Mouse (Mus musculus) retina, postnatal 7 days (tissue): Measurements from ENCODE around the gene B130006D01Rik.
A peak's percentile ranks its signal among the peaks of the same experiment; 100 is the strongest.

Experiments
- DNase-seq: peaks from one replicate; pipeline ENCODE4 v3.0.0-alpha.2; 2012; ENCODE audit warnings: low read depth, low spot score

B130006D01Rik gene

GRCm38 (mm10) chr11:95723287-95723686 lies at the start of gene B130006D01Rik:
TSS of gene B130006D01Rik (plus strand) at chr11:95723587.
- DNase-seq, result no peak

DNA sequence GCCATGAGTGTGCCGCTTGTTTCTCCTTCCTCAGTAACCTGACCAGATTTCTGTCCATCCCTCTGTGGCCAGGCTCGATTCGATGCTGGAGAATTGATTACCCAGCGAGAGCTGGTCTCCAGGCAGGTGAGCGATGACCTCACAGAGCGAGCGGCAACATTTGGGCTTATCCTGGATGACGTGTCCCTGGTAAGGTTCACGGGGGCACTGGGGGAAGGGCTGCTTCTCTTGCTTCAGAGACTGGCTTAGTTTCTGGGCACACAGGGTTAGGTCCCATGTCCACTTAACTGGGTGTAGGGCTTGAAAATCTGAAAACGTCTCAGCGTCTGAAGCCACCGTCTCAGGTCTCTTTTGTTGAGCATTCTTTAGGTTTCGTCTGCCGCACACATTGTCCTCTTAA lies 47.9 kb upstream of the B130006D01Rik start:
- DNase-seq, result no peak

GRCm38 (mm10) chr11:95676307-95676706 lies 47.1 kb upstream of the B130006D01Rik start:
- DNase-seq, result peak; percentile 57

DNA sequence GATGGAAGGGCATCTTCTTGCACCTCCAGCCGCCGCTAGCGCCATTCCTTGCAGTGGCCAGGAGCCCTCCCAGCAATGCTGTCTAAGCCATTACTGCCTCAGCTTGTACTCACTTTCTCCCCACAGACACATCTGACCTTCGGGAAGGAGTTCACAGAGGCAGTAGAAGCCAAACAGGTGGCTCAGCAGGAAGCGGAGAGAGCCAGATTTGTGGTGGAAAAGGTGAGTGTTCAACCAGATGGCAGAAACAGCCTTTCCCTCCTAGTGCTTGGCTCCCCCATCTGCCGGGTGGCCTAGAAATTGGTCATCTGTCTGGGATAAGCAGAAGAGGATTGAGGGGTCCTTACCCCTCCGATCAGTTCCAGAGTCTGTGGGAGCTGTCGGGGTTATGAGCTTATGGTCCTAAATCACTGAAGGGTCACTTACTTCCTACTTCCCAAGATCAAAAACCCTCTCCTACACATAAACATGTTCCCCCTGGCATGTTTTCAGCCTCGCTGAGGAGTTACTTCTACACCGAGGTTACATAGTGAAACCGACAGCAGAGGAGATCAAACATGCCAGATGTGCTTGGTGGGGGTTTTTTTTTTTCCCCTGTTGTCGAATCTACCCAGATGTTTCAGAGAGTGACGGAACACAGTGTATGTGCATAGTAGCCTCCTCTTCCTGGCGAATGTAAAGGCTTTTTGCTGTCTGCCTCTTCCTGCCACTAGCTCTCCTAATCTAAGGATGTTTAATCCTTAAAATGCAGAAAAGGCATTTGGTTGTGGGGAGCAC lies 45.3 kb upstream of the B130006D01Rik start:
- no peak for DNase-seq

DNA sequence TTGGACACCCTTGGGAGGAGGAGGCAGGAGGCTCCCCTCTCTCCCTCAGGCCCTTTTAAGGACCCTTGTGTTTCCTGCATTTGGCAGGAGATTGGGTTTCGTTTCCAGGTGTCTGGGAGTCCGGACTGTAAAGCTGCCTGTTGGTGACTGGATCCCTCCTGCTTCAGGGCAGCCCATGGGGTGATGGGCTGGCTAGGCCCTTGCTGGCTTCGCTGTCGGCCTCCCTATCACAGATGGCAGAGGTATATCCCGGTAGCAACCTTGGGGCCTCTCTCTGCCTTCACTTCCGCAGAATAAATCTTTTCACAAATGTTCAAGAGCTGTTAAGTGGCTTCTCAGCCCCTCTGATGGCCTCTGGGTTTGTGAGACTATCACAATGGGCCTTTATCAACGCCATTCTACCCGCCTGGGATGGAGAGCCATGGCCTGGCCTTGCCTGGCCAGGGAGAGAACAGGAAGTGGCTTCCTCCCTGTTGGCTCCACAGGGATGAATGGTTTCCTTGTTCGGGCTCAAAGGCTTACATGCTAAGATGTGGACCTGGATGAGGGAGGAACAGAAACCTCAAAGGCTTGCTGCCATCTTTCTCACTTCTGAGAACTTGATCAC lies 41.3 kb upstream of the B130006D01Rik start:
- no peak for DNase-seq

DNA sequence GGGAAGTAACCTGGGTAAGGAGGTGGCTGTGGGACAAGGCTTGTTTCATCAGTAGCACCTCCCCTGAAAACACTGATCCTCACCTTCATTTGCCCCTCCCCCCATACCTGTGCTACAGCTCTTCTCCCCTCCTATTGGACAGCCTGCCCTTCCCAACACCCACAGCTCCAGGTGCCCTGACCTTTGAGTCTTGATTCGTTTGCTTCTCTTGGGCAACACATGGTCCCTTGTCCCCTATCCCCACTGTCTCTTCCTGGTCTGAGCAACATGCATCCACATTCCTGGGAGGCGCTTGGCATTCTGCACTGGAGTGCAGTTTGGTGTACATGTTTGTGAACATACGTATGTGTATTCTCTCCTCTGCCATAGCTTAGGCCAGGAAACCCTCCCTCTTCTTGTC lies 40.4 kb upstream of the B130006D01Rik start:
- DNase-seq, result no peak

DNA sequence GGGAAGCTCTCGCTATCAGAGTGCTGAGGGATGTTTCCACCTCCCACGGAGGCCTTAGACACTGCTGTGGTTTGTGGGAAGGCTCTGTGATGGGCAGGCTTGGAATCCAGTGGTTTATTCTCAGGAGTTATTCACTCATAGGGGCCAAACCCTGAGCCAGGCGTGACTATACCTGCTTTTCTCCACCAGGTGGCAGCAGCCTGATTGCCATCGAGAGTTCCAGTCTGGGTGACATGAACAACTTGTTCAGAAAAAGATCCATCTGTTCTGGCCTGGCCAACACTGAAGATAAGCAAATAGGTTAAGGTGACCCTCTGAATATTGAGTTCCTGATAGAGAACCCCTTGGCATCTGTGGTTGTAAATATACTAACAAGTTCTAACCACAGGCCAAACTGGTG lies 37.4 kb upstream of the B130006D01Rik start:
- peak; percentile 60 for DNase-seq

GRCm38 (mm10) chr11:95687084-95687656 lies 36.2 kb upstream of the B130006D01Rik start:
- no peak for DNase-seq

GRCm38 (mm10) chr11:95688515-95688914 lies 34.9 kb upstream of the B130006D01Rik start:
- no peak for DNase-seq

- DNase-seq, result no peak
Observed at GRCm38 (mm10) chr11:95688981-95689380, 34.4 kb upstream of the B130006D01Rik start.

- no peak for DNase-seq
Observed at GRCm38 (mm10) chr11:95689544-95689943, 33.8 kb upstream of the B130006D01Rik start.

DNA sequence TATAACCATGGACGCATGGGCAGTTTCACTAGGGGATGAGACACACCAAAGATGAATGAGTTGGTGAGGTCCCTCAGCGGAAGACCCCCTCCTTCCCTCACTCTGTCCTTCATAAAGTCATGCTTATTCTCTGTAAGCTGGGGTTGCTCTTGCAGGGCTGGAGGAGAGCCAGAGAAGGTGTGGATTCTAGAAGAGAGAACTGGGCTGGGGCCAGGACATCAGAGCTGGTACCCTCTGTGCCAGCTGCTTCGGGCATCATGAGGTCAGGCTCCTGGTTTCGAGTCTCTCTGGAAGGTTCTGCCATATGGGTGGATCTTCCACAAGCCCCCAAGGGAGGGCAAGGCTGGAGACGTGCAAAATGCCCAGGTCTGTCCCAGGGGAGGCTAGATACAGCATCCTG lies 24.8 kb upstream of the B130006D01Rik start:
- no peak for DNase-seq

GRCm38 (mm10) chr11:95700778-95701739 lies 22.3 kb upstream of the B130006D01Rik start:
- no peak for DNase-seq

DNA sequence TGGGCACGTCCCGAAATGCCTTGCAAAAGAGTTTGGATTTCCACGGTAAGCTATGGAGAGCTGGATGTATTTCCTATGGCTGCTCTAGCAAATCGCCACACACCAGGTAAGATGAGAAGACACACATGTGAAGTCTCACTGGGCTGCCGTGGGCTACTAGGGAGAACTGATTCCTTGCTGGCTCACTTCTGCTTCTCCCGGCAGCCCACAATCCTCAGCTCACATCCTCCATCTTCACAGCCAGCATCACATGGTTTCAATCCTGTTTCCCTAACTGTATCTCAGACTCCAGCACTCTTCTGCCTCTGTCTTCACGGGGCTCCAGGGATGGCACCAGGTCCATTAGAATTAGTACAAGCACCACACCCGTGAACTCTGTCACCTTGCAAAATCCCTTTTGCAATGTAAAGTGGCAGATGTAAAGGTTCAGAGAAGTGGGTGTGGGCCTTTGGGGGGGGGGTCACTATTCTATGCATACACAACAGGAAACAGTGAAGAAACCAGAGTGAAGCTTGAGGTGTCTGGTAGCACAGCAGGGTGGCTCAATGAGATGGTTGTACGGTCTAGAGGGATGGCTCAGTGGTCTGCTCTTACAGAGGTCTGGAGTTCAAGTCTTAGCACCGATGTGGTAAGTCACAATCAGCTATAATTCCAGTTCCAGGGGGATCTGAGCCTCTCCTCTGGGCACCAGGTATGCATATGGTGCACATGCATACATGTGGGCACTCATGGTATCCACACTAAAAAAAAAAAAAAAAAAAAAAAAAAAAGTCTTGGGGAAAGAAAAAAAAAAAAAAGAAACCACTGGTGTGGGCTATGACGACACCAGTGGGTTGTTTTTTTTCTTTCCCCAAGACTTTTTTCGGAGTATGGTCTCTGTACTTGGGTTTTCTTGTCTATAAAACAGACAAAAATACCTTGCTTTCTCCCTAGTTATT lies 19.1 kb upstream of the B130006D01Rik start:
- no peak for DNase-seq

DNA sequence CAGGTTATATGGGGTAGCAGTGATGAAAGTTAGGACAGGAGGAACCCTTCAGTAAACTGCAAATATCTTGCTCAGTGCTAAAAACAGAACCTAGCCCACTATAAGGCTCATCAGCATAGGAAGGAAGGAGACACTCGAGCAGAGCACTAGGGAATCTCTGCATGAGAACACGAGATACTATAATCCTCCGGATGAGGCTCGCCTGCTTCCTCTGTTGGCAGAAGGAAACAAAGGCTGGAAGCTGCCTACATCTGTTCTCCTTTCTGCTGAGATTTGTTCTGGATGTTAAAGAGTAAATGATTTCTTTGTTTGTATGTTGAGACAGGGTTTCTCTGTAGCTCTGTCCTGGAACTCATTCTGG lies 18.4 kb upstream of the B130006D01Rik start:
- DNase-seq, result no peak

- DNase-seq, result no peak
Observed at GRCm38 (mm10) chr11:95709534-95710040, 13.8 kb upstream of the B130006D01Rik start.

DNA sequence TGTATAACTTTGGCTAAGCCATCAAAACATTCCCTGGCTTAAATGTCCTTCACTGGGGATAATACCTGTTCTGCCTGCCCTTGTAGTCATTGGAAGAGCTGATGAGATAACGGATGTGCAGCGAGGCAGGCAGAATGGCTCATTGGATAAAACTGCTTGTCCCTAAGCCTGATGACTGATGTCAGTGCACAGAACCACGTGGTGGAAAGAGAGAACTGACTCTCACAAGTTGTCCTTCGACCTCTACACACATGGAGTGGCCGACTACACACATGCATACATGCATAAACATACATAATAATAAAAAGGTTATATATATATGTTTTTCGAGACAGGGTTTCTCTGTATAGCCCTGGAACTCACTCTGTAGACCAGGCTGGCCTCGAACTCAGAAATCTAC lies 12.9 kb upstream of the B130006D01Rik start:
- DNase-seq, result no peak

GRCm38 (mm10) chr11:95712085-95712562 lies 11.3 kb upstream of the B130006D01Rik start:
- DNase-seq, result no peak

DNA sequence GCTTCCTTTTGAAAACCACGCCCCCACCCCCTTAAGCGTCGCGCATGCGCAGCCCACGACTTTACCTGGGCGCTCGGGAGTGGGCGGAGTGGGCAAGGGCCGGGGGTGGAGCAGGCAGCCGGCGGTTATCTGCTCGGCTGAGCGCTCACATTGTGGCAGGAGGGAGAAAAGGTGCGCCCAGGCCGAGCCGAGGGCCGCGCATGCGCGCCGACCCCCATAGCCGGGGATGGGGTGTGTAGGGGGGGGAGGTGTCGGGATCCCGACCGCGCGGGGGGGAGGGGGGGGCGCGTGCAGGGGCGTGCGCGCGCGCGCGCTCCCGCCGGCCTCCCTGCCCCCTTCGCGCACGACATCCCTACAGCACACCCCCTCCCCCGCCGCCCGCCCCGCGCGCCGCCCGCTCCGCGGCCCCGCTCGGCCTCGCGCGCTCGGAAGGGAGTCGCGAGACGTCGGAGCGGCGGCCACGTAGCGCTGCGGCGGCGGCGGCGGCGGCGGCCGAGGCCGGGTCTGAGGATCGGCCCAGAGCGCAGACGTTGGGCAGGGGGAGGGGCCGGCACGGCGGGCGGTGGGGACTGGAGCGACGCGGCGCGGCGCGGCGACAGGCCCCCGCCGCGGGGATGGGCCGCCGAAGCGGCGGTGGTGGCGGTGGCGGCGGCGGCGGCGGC lies 10.7 kb upstream of the B130006D01Rik start, which contains the start of gene Zfp652:
Gene Zfp652 (plus strand): TSS at position 111 of the 662 bp plus-strand sequence.
- DNase-seq, result peak; percentile 89
